Mouse (Mus musculus) thymus, postnatal 36 days (tissue): ENCODE data around the gene Palm2.

Experiments
- DNase-seq, 2 experiments: peaks; one replicate each; pipeline ENCODE4 v3.0.0; 2022; ENCODE audit warnings: mixed read lengths in 2 of 2

The Palm2 gene

GRCm38 (mm10) chr4:57514003-57514937 lies 80.2 kb downstream of the Palm2 start:
- no peak for DNase-seq

- no peak for DNase-seq
Measured at GRCm38 (mm10) chr4:57515356-57515755, 81.3 kb downstream of the Palm2 start.

GRCm38 (mm10) chr4:57523456-57523855 lies 89.4 kb downstream of the Palm2 start:
- DNase-seq, result no peak

GRCm38 (mm10) chr4:57524461-57524860 lies 90.4 kb downstream of the Palm2 start:
- DNase-seq, result no peak

GRCm38 (mm10) chr4:57525221-57526011 lies 91.4 kb downstream of the Palm2 start:
- no peak for DNase-seq

- DNase-seq, result no peak
Measured at GRCm38 (mm10) chr4:57528296-57528695, 94.2 kb downstream of the Palm2 start.

- no peak for DNase-seq
Measured at GRCm38 (mm10) chr4:57533686-57534085, 99.6 kb downstream of the Palm2 start.

- DNase-seq, result no peak
Measured at GRCm38 (mm10) chr4:57534232-57534631, 100.2 kb downstream of the Palm2 start.

GRCm38 (mm10) chr4:57535087-57535486 lies 101.0 kb downstream of the Palm2 start:
- DNase-seq, result no peak

- DNase-seq, result no peak
Measured at GRCm38 (mm10) chr4:57538029-57538688, 104.1 kb downstream of the Palm2 start.

GRCm38 (mm10) chr4:57543692-57544256 lies 109.7 kb downstream of the Palm2 start:
- no peak for DNase-seq

GRCm38 (mm10) chr4:57547785-57548184 lies 113.7 kb downstream of the Palm2 start:
- no peak for DNase-seq

GRCm38 (mm10) chr4:57550216-57550615 lies 116.2 kb downstream of the Palm2 start:
- DNase-seq, result no peak

- DNase-seq, result no peak
Measured at GRCm38 (mm10) chr4:57557102-57557501, 123.1 kb downstream of the Palm2 start.

- DNase-seq, result no peak
Measured at GRCm38 (mm10) chr4:57559438-57559837, 125.4 kb downstream of the Palm2 start.

GRCm38 (mm10) chr4:57560010-57560409 lies 126.0 kb downstream of the Palm2 start:
- DNase-seq, result no peak

- no peak for DNase-seq
Measured at GRCm38 (mm10) chr4:57561055-57561454, 127.0 kb downstream of the Palm2 start.

- DNase-seq, result no peak
Measured at GRCm38 (mm10) chr4:57565283-57565682, 131.2 kb downstream of the Palm2 start.

- peak; percentile 7 to 21 for DNase-seq
Measured at GRCm38 (mm10) chr4:57565811-57566210, 131.8 kb downstream of the Palm2 start.

- peak; percentile 7 to 25 for DNase-seq
Measured at GRCm38 (mm10) chr4:57567666-57568206, 133.7 kb downstream of the Palm2 start, which contains the start of gene Pakap. Pakap (plus strand) TSS chr4:57568179.

- no peak for DNase-seq
Measured at GRCm38 (mm10) chr4:57568268-57569068, 134.4 kb downstream of the Palm2 start.

- DNase-seq, result no peak
Measured at GRCm38 (mm10) chr4:57569069-57569355, 135.0 kb downstream of the Palm2 start.
